Mouse (Mus musculus) heart, postnatal 0 days (tissue): Measurements from ENCODE around the gene Gm29554. TPM values are rescaled to one million over a fixed set of nuclear protein-coding genes. Genes with fewer than 3 reads are reported as not detected.
"Not testable (repeated sequence)": the region's sequence is repeated elsewhere in the genome, so short reads cannot be mapped to it uniquely, and the experiment has no call there.

Source experiments
- ATAC-seq: fragments of 200-750 bp; cut with Nextera tagmentation; 2 replicates; pipeline ENCODE4 v1.8.0; 2017; ENCODE audit warnings: low read depth, moderate number of reproducible peaks, moderate library complexity; ENCODE audit not compliant: insufficient read depth
- DNase-seq: peaks from one replicate; pipeline ENCODE4 v3.0.0-alpha.2; 2016; ENCODE audit warnings: low spot score
- H3K27ac ChIP-seq: fragments of 300-500 bp; sonication (generic); 2 replicates; pipeline ENCODE4 v1.5.1; 2014; ENCODE audit warnings: low read depth, mild to moderate bottlenecking
- H3K27me3 ChIP-seq: fragments of 300-500 bp; sonication (generic); 2 replicates; pipeline ENCODE4 v1.6.1; 2014; ENCODE audit warnings: low read length, mixed read lengths; ENCODE audit not compliant: control insufficient read depth, insufficient read depth
- H3K36me3 ChIP-seq: fragments of 300-500 bp; sonication (generic); replicated peaks from 2 replicates; pipeline ENCODE4 v1.6.1; 2014; ENCODE audit warnings: low read length, mixed read lengths; ENCODE audit not compliant: control insufficient read depth, insufficient read depth
- H3K4me1 ChIP-seq: fragments of 300-500 bp; sonication (generic); 2 replicates; pipeline ENCODE4 v1.6.1; 2014; ENCODE audit warnings: antibody characterized with exemption; ENCODE audit not compliant: control insufficient read depth, insufficient read depth
- H3K4me2 ChIP-seq: fragments of 300-500 bp; sonication (generic); 2 replicates; pipeline ENCODE4 v1.6.1; 2014; ENCODE audit warnings: low read depth, mild to moderate bottlenecking, low read length, moderate library complexity
- H3K4me3 ChIP-seq: fragments of 300-500 bp; sonication (generic); 2 replicates; pipeline ENCODE4 v1.5.1; 2014; ENCODE audit warnings: low read depth, low read length
- H3K9ac ChIP-seq: fragments of 300-500 bp; sonication (generic); replicated peaks from 2 replicates; pipeline ENCODE4 v1.6.1; 2014; ENCODE audit warnings: low read depth, low read length, mixed read lengths
- H3K9me3 ChIP-seq: fragments of 300-500 bp; sonication (generic); replicated peaks from 2 replicates; pipeline ENCODE4 v1.6.1; 2016; ENCODE audit warnings: low read length; ENCODE audit not compliant: control insufficient read depth
- WGBS: fragments of 180-500 bp; shearing (Covaris S2); extraction: QIAGEN DNeasy Blood & Tissue Kit; methylation state at CpG from one replicate; pipeline ENCODE4 v1.1.7; 2014; 5-methylcytosine and 5-hydroxymethylcytosine counted together
- polyA plus RNA-seq: library from polyadenylated mRNA; unstranded; fragments of >200 nt; fragmentation: Nextera tagmentation; extraction: Ambion mirVana; gene quantifications from 2 replicates; pipeline ENCODE4 v1.2.1, GENCODE M21; 2015
- total RNA-seq: library from RNA; depleted of rRNA; stranded (reverse); fragments of >200 nt; gene quantifications from 2 replicates; pipeline ENCODE4 v1.2.3, GENCODE M21; 2014; ENCODE audit warnings: low replicate concordance; rRNA removed

Gm29554 gene
- total RNA-seq: not detected in 2 replicates
- polyA plus RNA-seq: not detected in 2 replicates

DNA sequence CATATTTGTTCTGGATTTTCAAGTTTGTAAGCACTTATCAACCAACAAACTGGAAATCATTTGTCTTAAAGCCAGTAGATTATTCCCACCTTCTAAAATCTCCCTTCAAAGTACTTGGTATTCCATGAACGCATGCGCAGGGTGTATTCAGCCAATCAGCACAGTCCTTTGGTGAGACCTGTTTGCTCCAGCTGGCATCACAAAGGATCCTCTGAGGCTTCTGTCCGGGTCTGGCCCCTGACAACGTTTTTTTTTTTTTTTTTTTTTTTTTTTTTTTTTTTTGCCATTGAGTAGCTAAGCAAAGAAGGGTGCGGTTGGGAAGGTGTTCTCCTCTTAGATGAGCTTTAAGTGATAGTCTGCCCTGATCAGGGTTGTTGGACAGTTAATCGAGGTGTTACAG is at the start of gene Gm29554:
Gene Gm29554 (plus strand): TSS at position 301 of the 400 bp plus-strand sequence.
- not testable (repeated sequence) for H3K4me1 ChIP-seq, H3K27ac ChIP-seq, DNase-seq, H3K9me3 ChIP-seq, H3K4me3 ChIP-seq, H3K27me3 ChIP-seq, H3K4me2 ChIP-seq, H3K36me3 ChIP-seq, H3K9ac ChIP-seq, ATAC-seq
- WGBS: no CpG with 5 or more reads among the region's 6 CpGs

Other genes starting within 250 kb of the Gm29554 start
- gene Gm20812, start 108.0 kb downstream of the Gm29554 start, total RNA-seq: not detected in 2 replicates
- gene Gm20812, start 108.0 kb downstream of the Gm29554 start, polyA plus RNA-seq: not detected in 2 replicates